Mouse (Mus musculus) 416B (cell line): ENCODE results near the gene Sdr39u1.

ENCODE experiments used
- DNase-seq: peaks from one replicate; pipeline ENCODE4 v3.0.0; 2011; ENCODE audit warnings: low read depth

Gene Sdr39u1

GRCm38 (mm10) chr14:55899701-55900413 is at the start of gene Sdr39u1:
Sdr39u1 (minus strand) TSS chr14:55900293.
- no peak for DNase-seq

- peak; percentile 79 for DNase-seq
These were observed 46.3 kb upstream of the Sdr39u1 start for GRCm38 (mm10) chr14:55946269-55946969.

GRCm38 (mm10) chr14:55944575-55944974 is 44.5 kb upstream of the Sdr39u1 start, which contains the start of gene Cma1:
Cma1 (minus strand) TSS chr14:55944675.
- no peak for DNase-seq

- DNase-seq: no peak
These were observed 43.5 kb upstream of the Sdr39u1 start for GRCm38 (mm10) chr14:55943601-55944000.

- peak; percentile 75 for DNase-seq
These were observed 40.1 kb upstream of the Sdr39u1 start for GRCm38 (mm10) chr14:55940070-55940800.

GRCm38 (mm10) chr14:55933586-55933985 is 33.5 kb upstream of the Sdr39u1 start:
- peak; percentile 37 for DNase-seq

- no peak for DNase-seq
These were observed 29.3 kb upstream of the Sdr39u1 start for GRCm38 (mm10) chr14:55929263-55929997.

- DNase-seq: peak; percentile 80
These were observed 26.8 kb upstream of the Sdr39u1 start for GRCm38 (mm10) chr14:55926847-55927246.

- DNase-seq: peak; percentile 98
These were observed 22.6 kb upstream of the Sdr39u1 start for GRCm38 (mm10) chr14:55922475-55923232.

GRCm38 (mm10) chr14:55918240-55919082 is 18.4 kb upstream of the Sdr39u1 start:
- peak; percentile 96 for DNase-seq

GRCm38 (mm10) chr14:55913406-55913805 is 13.3 kb upstream of the Sdr39u1 start:
- peak; percentile 96 for DNase-seq

GRCm38 (mm10) chr14:55905518-55905917 is 5.4 kb upstream of the Sdr39u1 start:
- peak; percentile 64 for DNase-seq

- no peak for DNase-seq
These were observed 292 bp upstream of the Sdr39u1 start for GRCm38 (mm10) chr14:55900414-55900755.

GRCm38 (mm10) chr14:55898947-55899346 is 1.1 kb downstream of the Sdr39u1 start:
- no peak for DNase-seq

GRCm38 (mm10) chr14:55897671-55898070 is 2.4 kb downstream of the Sdr39u1 start:
- no peak for DNase-seq

- DNase-seq: no peak
These were observed 13.3 kb downstream of the Sdr39u1 start for GRCm38 (mm10) chr14:55886571-55887382.

GRCm38 (mm10) chr14:55885791-55886271 is 14.3 kb downstream of the Sdr39u1 start:
- DNase-seq: peak; percentile 90

- DNase-seq: no peak
These were observed 14.8 kb downstream of the Sdr39u1 start for GRCm38 (mm10) chr14:55885114-55885790.

GRCm38 (mm10) chr14:55884713-55885113 is 15.4 kb downstream of the Sdr39u1 start, which contains the start of gene Khnyn:
Khnyn (plus strand) TSS chr14:55884947.
- DNase-seq: peak; percentile 96
